Mouse (Mus musculus): ENCODE measurements around the gene Suclg1. TPM values are rescaled to one million over a fixed set of nuclear protein-coding genes. Genes with fewer than 3 reads are reported as not detected.
A peak's percentile ranks its signal among the peaks of the same experiment; 100 is the strongest.

Gene Suclg1
- total RNA-seq, 2 experiments from 2014 or later, result 284 to 376 TPM

DNA sequence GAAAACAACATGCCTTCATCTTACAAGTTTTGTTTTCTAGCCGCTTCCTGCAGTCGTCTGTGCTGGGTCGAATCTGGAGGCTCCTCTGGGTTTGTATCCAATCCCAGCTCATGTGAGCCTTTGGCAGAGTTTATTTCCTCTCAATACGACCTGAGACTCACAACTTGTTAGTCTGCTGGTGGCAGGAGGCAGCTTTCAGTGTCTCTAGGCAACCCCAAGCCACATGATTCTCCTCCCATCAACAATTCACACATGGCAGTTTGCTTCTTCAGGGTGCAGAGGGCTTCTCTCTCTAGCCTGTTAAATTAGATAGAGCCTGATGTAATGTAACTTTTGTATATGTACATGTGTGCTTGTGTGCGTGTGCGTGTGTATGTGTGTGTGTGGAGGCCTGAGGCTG is 58.7 kb downstream of the Suclg1 start:
- no peak for TF ChIP-seq CTCF (IDR thresholded peaks at IDR 0.05)
- DNase-seq, result no peak
- Histone ChIP-seq H3K4me3 (no peak overlapping the region), H3K27ac (no peak overlapping the region)
- intact Hi-C loops (cut with DNase I), result no loop called here

DNA sequence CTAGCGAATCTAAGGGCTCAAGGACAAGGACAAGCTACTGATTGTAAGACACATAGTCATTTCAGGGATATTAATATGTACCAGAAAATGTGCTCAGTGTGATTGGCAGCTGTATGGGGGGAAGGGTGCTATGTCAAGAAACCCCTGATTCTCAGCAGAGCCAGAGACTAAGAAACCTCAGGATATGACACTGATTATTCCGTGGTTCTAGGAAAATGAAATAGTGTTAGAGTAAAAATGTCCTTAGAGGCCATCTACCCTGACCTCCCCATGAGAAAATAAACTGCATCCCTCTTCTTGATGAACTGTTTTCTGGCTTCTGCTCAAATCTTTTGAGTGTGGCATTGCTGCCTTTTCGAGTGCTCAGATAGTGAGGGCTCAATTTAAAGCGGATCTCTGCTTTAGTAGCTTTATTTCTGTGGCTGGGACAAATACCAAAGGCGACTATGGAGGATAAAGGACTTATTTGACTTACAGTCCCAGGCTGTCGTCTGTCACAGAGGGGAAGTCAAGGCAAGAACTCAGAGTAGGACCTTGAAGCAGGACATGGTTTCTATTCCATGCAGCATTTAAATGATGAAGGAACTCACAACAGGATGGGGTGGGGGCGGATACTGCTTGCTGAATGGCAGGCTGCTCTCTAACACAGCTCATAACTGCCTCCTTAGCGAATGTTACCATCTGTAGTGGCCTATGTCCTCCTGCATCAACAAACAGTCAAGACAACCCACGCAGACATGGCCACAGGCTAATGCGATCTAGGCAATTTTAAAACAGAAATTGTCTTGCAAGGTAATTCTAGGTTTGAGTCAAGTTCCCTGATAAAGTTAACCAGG is 60.7 kb downstream of the Suclg1 start:
- DNase-seq, result no peak
- Histone ChIP-seq H3K27ac (no peak overlapping the region), H3K4me3 (no peak overlapping the region)
- intact Hi-C loops (cut with DNase I), result no loop called here
- no peak for TF ChIP-seq CTCF (IDR thresholded peaks at IDR 0.05)

DNA sequence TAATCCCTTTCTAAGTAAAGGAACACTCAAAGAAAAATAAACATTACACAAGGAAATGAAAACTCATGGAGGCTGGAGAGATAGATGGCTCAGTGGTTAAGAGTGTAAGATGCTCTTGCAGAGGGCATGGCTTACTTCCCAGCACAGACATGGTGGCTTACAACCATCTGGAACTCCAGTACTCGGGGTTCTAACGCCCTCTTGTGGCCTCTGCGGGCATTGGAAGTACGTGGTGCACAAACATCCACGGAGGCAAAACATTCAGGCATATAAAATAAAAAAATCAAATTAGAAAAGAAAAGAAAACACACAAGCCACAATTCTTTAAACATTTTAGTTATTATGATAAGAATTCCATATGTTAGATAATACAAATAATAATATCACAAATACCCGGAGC is 63.2 kb downstream of the Suclg1 start:
- peak; percentile 22; the same call in 1 of the 2 replicates for TF ChIP-seq CTCF (IDR thresholded peaks at IDR 0.05)
- no peak overlapping the region for H3K27ac ChIP-seq
- DNase-seq, result no peak
- H3K4me3 ChIP-seq, result no peak overlapping the region
- intact Hi-C loops (cut with DNase I), result no loop called here

DNA sequence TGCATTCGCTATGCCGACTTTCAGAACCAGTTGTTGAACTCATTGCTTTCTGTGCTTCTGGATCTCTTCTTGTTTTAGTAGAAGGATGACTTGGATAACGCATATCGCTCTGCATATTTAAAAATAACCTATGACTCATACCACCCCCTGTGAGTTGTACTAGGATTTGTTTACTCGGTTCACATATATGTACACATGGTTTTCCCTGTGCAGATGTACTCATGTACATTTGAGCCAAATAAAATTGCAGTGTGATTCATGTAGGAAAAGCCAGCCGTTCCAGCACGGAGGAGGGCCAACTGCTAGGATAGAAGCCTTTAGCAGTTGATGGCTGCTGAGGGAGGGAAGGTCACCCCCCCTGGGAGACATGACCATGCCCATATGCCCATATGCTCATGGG is 63.6 kb downstream of the Suclg1 start:
- no peak for TF ChIP-seq CTCF (IDR thresholded peaks at IDR 0.05)
- no peak for DNase-seq
- intact Hi-C loops (cut with DNase I), result no loop called here
- Histone ChIP-seq H3K27ac (no peak overlapping the region), H3K4me3 (no peak overlapping the region)

DNA sequence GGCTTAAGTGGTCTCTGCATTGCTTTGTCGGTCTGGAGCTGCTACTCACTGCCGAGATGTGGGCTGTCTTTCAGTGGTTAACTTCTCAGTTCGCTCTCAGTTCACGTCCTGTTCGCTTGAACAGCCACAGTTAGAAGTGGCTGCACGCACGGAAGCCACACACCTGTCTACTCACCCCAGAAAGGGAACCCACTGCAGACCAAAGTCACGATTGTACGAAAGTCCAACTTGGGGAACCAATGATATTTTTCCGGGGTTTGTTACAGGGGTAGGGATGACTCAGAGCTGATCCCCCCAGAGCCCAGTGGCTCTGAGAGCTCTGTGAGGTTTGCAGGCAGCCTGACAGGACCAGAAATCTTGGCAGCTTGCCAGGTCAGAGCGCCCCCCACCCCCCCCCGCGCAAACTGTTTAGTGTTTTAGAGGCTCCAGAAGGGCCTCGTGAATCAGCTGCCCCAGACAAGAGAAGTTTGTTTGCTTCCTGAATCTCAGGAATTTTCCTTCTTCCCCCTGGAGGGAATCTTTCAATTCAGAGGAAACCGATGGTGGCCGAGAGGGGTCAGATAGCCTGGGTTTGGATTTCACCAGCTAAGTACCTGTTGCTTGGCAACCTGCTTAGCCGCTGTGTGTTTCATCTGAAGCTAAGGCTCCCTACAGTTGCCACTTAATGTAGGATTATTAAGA is 66.9 kb downstream of the Suclg1 start:
- peak overlapping the region; percentile 68 for H3K4me3 ChIP-seq
- no peak for TF ChIP-seq CTCF (IDR thresholded peaks at IDR 0.05)
- intact Hi-C loops (cut with DNase I), result no loop called here
- H3K27ac ChIP-seq, result peak overlapping the region; percentile 43
- peak; percentile 62 for DNase-seq

DNA sequence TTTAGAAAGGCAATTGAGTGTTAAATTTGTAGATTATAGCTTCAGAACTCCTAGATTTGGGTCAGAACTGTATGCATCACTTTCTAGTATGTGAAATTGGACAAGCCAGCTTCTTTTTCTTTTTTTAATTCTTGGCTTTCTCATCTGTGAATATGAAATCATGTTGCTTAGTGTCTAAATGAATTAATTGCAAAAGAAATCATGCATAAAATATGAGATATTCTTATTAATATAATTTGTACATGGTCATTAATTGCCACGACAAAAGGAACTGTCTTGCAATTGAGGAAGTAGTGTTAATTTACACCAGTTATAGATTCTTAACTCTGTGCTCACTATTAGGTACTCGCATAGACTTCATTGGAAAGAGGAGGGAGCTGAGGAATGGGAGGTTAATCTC is 74.1 kb downstream of the Suclg1 start:
- no peak for DNase-seq
- Histone ChIP-seq H3K4me3 (no peak overlapping the region), H3K27ac (no peak overlapping the region)
- no peak for TF ChIP-seq CTCF (IDR thresholded peaks at IDR 0.05)
- intact Hi-C loops (cut with DNase I), result no loop called here

Other genes with a start within 250 kb of the Suclg1 start
- under 1 TPM; 0.03 TPM for gene Dnah6, start 26.7 kb upstream of the Suclg1 start, total RNA-seq (2021)
- gene 4931417E11Rik, start 221.3 kb downstream of the Suclg1 start, total RNA-seq (2021), result not detected

Data from gastrocnemius, adult 2 months (tissue).